Mouse (Mus musculus) heart, postnatal 0 days (tissue): Measurements from ENCODE around the gene Spock1. TPM values are rescaled to one million over a fixed set of nuclear protein-coding genes. Genes with fewer than 3 reads are reported as not detected.

Experiments used
- ATAC-seq: fragments of 200-750 bp; cut with Nextera tagmentation; 2 replicates; pipeline ENCODE4 v1.8.0; 2017; ENCODE audit warnings: low read depth, moderate number of reproducible peaks, moderate library complexity; ENCODE audit not compliant: insufficient read depth
- DNase-seq: peaks from one replicate; pipeline ENCODE4 v3.0.0-alpha.2; 2016; ENCODE audit warnings: low spot score
- H3K27ac ChIP-seq: fragments of 300-500 bp; sonication (generic); 2 replicates; pipeline ENCODE4 v1.5.1; 2014; ENCODE audit warnings: low read depth, mild to moderate bottlenecking
- H3K27me3 ChIP-seq: fragments of 300-500 bp; sonication (generic); 2 replicates; pipeline ENCODE4 v1.6.1; 2014; ENCODE audit warnings: low read length, mixed read lengths; ENCODE audit not compliant: control insufficient read depth, insufficient read depth
- H3K36me3 ChIP-seq: fragments of 300-500 bp; sonication (generic); replicated peaks from 2 replicates; pipeline ENCODE4 v1.6.1; 2014; ENCODE audit warnings: low read length, mixed read lengths; ENCODE audit not compliant: control insufficient read depth, insufficient read depth
- H3K4me1 ChIP-seq: fragments of 300-500 bp; sonication (generic); 2 replicates; pipeline ENCODE4 v1.6.1; 2014; ENCODE audit warnings: antibody characterized with exemption; ENCODE audit not compliant: control insufficient read depth, insufficient read depth
- H3K4me2 ChIP-seq: fragments of 300-500 bp; sonication (generic); 2 replicates; pipeline ENCODE4 v1.6.1; 2014; ENCODE audit warnings: low read depth, mild to moderate bottlenecking, low read length, moderate library complexity
- H3K4me3 ChIP-seq: fragments of 300-500 bp; sonication (generic); 2 replicates; pipeline ENCODE4 v1.5.1; 2014; ENCODE audit warnings: low read depth, low read length
- H3K9ac ChIP-seq: fragments of 300-500 bp; sonication (generic); replicated peaks from 2 replicates; pipeline ENCODE4 v1.6.1; 2014; ENCODE audit warnings: low read depth, low read length, mixed read lengths
- H3K9me3 ChIP-seq: fragments of 300-500 bp; sonication (generic); replicated peaks from 2 replicates; pipeline ENCODE4 v1.6.1; 2016; ENCODE audit warnings: low read length; ENCODE audit not compliant: control insufficient read depth
- CTCF ChIP-seq: IDR thresholded peaks from 2 replicates; pipeline ENCODE4 v1.5.1; 2016; ENCODE audit warnings: antibody characterized with exemption, control low read depth, low read depth
- EP300 ChIP-seq: IDR thresholded peaks from 2 replicates; pipeline ENCODE4 v1.6.1; 2016; ENCODE audit warnings: antibody characterized with exemption, low read depth
- WGBS: fragments of 180-500 bp; shearing (Covaris S2); extraction: QIAGEN DNeasy Blood & Tissue Kit; methylation state at CpG from one replicate; pipeline ENCODE4 v1.1.7; 2014; 5-methylcytosine and 5-hydroxymethylcytosine counted together
- polyA plus RNA-seq: library from polyadenylated mRNA; unstranded; fragments of >200 nt; fragmentation: Nextera tagmentation; extraction: Ambion mirVana; gene quantifications from 2 replicates; pipeline ENCODE4 v1.2.1, GENCODE M21; 2015
- total RNA-seq: library from RNA; depleted of rRNA; stranded (reverse); fragments of >200 nt; gene quantifications from 2 replicates; pipeline ENCODE4 v1.2.3, GENCODE M21; 2014; ENCODE audit warnings: low replicate concordance

Gene Spock1
- total and polyA plus RNA-seq, 2 experiments from 2014 or later, result 0.20 to 0.23 TPM

- TF ChIP-seq EP300 (no peak), CTCF (no peak)
- Histone ChIP-seq H3K27ac (no peak overlapping the region), H3K4me2 (no peak overlapping the region), H3K9me3 (0 out of 2 replicates have a peak, but pooled peaks cover 3% of the 10 kb centered on the region), H3K27me3 (no peaks in the 10 kb centered on the region), H3K4me1 (no peaks in the 10 kb centered on the region), H3K4me3 (no peak overlapping the region), H3K9ac (no peak overlapping the region), H3K36me3 (no peaks in the 10 kb centered on the region)
- WGBS, result 56% methylated on average over 3 of the region's 3 CpGs
- ATAC-seq (no peak), DNase-seq (no peak)
Observed at GRCm38 (mm10) chr13:57744667-57745066, 163.5 kb downstream of the Spock1 start.

GRCm38 (mm10) chr13:57741186-57741585 is 166.9 kb downstream of the Spock1 start:
- WGBS, result 79% methylated on average over 6 of the region's 6 CpGs
- Histone ChIP-seq H3K27ac (no peak overlapping the region), H3K27me3 (no peaks in the 10 kb centered on the region)

GRCm38 (mm10) chr13:57740473-57740872 is 167.7 kb downstream of the Spock1 start:
- H3K27me3 ChIP-seq, result no peaks in the 10 kb centered on the region
- H3K4me3 ChIP-seq, result no peak overlapping the region
- no peak overlapping the region for H3K4me2 ChIP-seq
- TF ChIP-seq CTCF (no peak), EP300 (no peak)
- no peaks in the 10 kb centered on the region for H3K9me3 ChIP-seq
- H3K9ac ChIP-seq, result no peak overlapping the region
- H3K27ac ChIP-seq, result no peak overlapping the region
- H3K4me1 ChIP-seq, result no peaks in the 10 kb centered on the region
- no peaks in the 10 kb centered on the region for H3K36me3 ChIP-seq
- 42% methylated on average over 5 of the region's 5 CpGs for WGBS
- DNase-seq (no peak), ATAC-seq (no peak)

More at GRCm38 (mm10) chr13:57741186-57741585, 166.9 kb downstream of the Spock1 start:
- no peaks in the 10 kb centered on the region for H3K4me1 ChIP-seq
- H3K4me2 ChIP-seq, result no peak overlapping the region
- H3K36me3 ChIP-seq, result no peaks in the 10 kb centered on the region
- ATAC-seq (no peak), DNase-seq (no peak)
- no peak overlapping the region for H3K4me3 ChIP-seq
- no peak for TF ChIP-seq CTCF
- no peak for TF ChIP-seq EP300
- no peak overlapping the region for H3K9ac ChIP-seq
- no peaks in the 10 kb centered on the region for H3K9me3 ChIP-seq

- no peak overlapping the region for H3K9ac ChIP-seq
- H3K4me1 ChIP-seq, result no peaks in the 10 kb centered on the region
- no peak overlapping the region for H3K4me2 ChIP-seq
- 79% methylated on average over 7 of the region's 7 CpGs for WGBS
- H3K36me3 ChIP-seq, result no peaks in the 10 kb centered on the region
- no peak overlapping the region for H3K27ac ChIP-seq
- no peak overlapping the region for H3K4me3 ChIP-seq
- DNase-seq, result no peak
- H3K9me3 ChIP-seq, result no peaks in the 10 kb centered on the region
- ATAC-seq, result no peak
- no peaks in the 10 kb centered on the region for H3K27me3 ChIP-seq
- TF ChIP-seq CTCF (no peak), EP300 (no peak)
Observed at GRCm38 (mm10) chr13:57736060-57736459, 172.1 kb downstream of the Spock1 start.

- WGBS, result 84% methylated on average over 4 of the region's 4 CpGs
- no peak for TF ChIP-seq CTCF
- TF ChIP-seq EP300, result no peak
- Histone ChIP-seq H3K27ac (no peak overlapping the region), H3K9me3 (no peaks in the 10 kb centered on the region), H3K4me3 (no peak overlapping the region), H3K36me3 (no peaks in the 10 kb centered on the region), H3K4me2 (no peak overlapping the region), H3K9ac (no peak overlapping the region), H3K4me1 (no peaks in the 10 kb centered on the region), H3K27me3 (no peaks in the 10 kb centered on the region)
- no peak for DNase-seq
- no peak for ATAC-seq
Observed at GRCm38 (mm10) chr13:57734549-57734948, 173.6 kb downstream of the Spock1 start.

DNA sequence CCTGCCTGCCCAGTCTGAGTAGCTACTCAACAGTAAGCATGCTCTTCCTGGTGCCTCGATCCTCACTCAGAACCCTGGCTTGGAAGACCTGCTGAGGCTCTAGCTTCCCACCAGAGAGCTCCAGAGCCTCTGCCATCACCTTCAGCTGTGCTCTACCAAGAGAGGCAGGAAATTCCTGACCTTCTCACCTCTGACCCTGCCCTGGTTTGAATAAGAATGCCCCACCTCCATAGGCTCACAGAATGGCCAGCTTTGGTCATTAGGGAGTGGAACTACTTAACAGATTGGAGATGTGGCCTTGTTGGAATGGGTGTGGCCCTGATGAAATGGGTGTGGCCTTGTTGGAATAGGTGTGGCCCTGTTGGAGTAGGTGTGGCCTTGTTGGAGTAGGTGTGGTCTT is 174.6 kb downstream of the Spock1 start:
- H3K9me3 ChIP-seq, result no peaks in the 10 kb centered on the region
- no peak for DNase-seq
- H3K27ac ChIP-seq, result no peak overlapping the region
- no peaks in the 10 kb centered on the region for H3K27me3 ChIP-seq
- no peak overlapping the region for H3K4me2 ChIP-seq
- TF ChIP-seq CTCF, result no peak
- no peak for TF ChIP-seq EP300
- no peaks in the 10 kb centered on the region for H3K4me1 ChIP-seq
- ATAC-seq, result no peak
- no peak overlapping the region for H3K9ac ChIP-seq
- 74% methylated on average over 1 of the region's 1 CpGs for WGBS
- no peak overlapping the region for H3K4me3 ChIP-seq
- no peaks in the 10 kb centered on the region for H3K36me3 ChIP-seq
